Mouse (Mus musculus) neural tube, embryonic 10.5 days (tissue): ENCODE data around the gene Tpm3.
"Not testable (repeated sequence)": the region's sequence is repeated elsewhere in the genome, so short reads cannot be mapped to it uniquely, and the experiment has no call there.

Source experiments
- DNase-seq: peaks from one replicate; pipeline ENCODE4 v3.0.0-alpha.2; 2017; ENCODE audit warnings: low spot score; ENCODE audit errors: extremely low spot score

Gene Tpm3

GRCm38 (mm10) chr3:90083698-90084324 is 11.4 kb downstream of the Tpm3 start:
- DNase-seq: no peak

GRCm38 (mm10) chr3:90084790-90085189 is 12.3 kb downstream of the Tpm3 start:
- DNase-seq: no peak

GRCm38 (mm10) chr3:90085281-90085680 is 12.8 kb downstream of the Tpm3 start:
- DNase-seq: no peak

GRCm38 (mm10) chr3:90086068-90086467 is 13.6 kb downstream of the Tpm3 start:
- no peak for DNase-seq

GRCm38 (mm10) chr3:90088617-90089016 is 16.2 kb downstream of the Tpm3 start:
- DNase-seq: no peak

- no peak for DNase-seq
Measured at GRCm38 (mm10) chr3:90090892-90091291, 18.4 kb downstream of the Tpm3 start.

- DNase-seq: no peak
Measured at GRCm38 (mm10) chr3:90094453-90094852, 22.0 kb downstream of the Tpm3 start.

- DNase-seq: no peak
Measured at GRCm38 (mm10) chr3:90097928-90098327, 25.5 kb downstream of the Tpm3 start.

- DNase-seq: no peak
Measured at GRCm38 (mm10) chr3:90101010-90101409, 28.6 kb downstream of the Tpm3 start.

GRCm38 (mm10) chr3:90101673-90102072 is 29.2 kb downstream of the Tpm3 start:
- no peak for DNase-seq

- no peak for DNase-seq
Measured at GRCm38 (mm10) chr3:90102239-90102638, 29.8 kb downstream of the Tpm3 start.

- no peak for DNase-seq
Measured at GRCm38 (mm10) chr3:90103176-90103575, 30.7 kb downstream of the Tpm3 start.

GRCm38 (mm10) chr3:90103938-90104337 is 31.5 kb downstream of the Tpm3 start, which contains the start of gene Nup210l:
Gene Nup210l (plus strand): TSS chr3:90104132.
- DNase-seq: no peak

- no peak for DNase-seq
Measured at GRCm38 (mm10) chr3:90111706-90112105, 39.3 kb downstream of the Tpm3 start.

- DNase-seq: no peak
Measured at GRCm38 (mm10) chr3:90114342-90114741, 41.9 kb downstream of the Tpm3 start.

- no peak for DNase-seq
Measured at GRCm38 (mm10) chr3:90115526-90115925, 43.1 kb downstream of the Tpm3 start.

- DNase-seq: no peak
Measured at GRCm38 (mm10) chr3:90118132-90118790, 45.8 kb downstream of the Tpm3 start.

- DNase-seq: not testable (repeated sequence)
Measured at GRCm38 (mm10) chr3:90122036-90122435, 49.6 kb downstream of the Tpm3 start.

GRCm38 (mm10) chr3:90125710-90126109 is 53.3 kb downstream of the Tpm3 start:
- DNase-seq: no peak

GRCm38 (mm10) chr3:90127881-90128280 is 55.4 kb downstream of the Tpm3 start:
- no peak for DNase-seq

GRCm38 (mm10) chr3:90132745-90133144 is 60.3 kb downstream of the Tpm3 start:
- no peak for DNase-seq

- no peak for DNase-seq
Measured at GRCm38 (mm10) chr3:90133331-90133730, 60.9 kb downstream of the Tpm3 start.

- DNase-seq: no peak
Measured at GRCm38 (mm10) chr3:90134483-90134882, 62.0 kb downstream of the Tpm3 start.
